Mouse (Mus musculus) mouse embryonic stem cell (cell line): Measurements from ENCODE around the gene Platr17.

ENCODE experiments used
- in situ Hi-C, 2 experiments: fragments of 300-500 bp; cut with MboI; formaldehyde crosslinking; loops; 1 replicate in 1 of 2; 3 replicates in 1 of 2; pipeline ENCODE4 v1.14.3; 2019 to 2020; ENCODE audit warnings: low sequenced_read_pairs in 2 of 2, low pct_unique_long_range_greater_than_20kb in 1 of 2, mixed read lengths in 1 of 2; ENCODE audit not compliant: unreplicated experiment in 1 of 2

The Platr17 gene

DNA sequence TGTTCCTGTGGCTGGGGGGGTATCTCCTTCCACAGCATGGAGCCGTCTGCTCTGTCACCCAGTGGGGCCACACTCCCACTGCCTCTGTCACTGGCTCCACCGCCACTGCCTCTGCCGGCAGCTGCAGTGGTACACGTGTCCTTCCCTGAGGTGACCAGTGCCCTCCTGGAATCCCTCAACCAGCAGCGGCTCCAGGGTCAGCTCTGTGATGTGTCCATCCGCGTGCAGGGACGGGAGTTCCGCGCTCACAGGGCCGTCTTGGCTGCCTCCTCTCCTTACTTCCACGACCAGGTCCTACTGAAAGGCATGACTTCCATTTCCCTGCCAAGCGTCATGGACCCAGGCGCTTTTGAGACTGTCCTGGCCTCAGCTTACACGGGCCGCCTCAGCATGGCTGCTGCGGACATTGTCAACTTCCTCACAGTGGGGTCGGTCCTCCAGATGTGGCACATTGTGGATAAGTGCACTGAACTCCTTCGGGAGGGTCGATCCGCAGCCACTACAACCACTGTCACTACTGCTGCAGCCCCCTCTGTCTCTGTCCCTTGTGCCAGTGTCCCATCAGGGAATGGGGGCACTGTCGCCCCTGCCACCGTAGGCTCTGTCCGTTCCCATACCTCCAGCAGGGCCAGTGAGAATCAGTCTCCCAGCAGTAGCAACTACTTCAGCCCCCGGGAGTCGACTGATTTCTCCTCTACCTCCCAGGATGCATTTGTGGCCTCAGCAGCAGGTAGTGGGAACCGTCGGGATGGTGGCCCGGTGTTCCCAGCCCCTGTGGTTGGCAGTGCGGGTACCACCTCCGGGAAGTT is 12.1 kb downstream of the Platr17 start:
- in situ Hi-C loops = no loop called here

- in situ Hi-C loops = no loop called here
These were observed 12.8 kb downstream of the Platr17 start for GRCm38 (mm10) chr17:33917656-33918292.

- in situ Hi-C loops = no loop called here
These were observed 13.6 kb downstream of the Platr17 start for GRCm38 (mm10) chr17:33918293-33919203.

DNA sequence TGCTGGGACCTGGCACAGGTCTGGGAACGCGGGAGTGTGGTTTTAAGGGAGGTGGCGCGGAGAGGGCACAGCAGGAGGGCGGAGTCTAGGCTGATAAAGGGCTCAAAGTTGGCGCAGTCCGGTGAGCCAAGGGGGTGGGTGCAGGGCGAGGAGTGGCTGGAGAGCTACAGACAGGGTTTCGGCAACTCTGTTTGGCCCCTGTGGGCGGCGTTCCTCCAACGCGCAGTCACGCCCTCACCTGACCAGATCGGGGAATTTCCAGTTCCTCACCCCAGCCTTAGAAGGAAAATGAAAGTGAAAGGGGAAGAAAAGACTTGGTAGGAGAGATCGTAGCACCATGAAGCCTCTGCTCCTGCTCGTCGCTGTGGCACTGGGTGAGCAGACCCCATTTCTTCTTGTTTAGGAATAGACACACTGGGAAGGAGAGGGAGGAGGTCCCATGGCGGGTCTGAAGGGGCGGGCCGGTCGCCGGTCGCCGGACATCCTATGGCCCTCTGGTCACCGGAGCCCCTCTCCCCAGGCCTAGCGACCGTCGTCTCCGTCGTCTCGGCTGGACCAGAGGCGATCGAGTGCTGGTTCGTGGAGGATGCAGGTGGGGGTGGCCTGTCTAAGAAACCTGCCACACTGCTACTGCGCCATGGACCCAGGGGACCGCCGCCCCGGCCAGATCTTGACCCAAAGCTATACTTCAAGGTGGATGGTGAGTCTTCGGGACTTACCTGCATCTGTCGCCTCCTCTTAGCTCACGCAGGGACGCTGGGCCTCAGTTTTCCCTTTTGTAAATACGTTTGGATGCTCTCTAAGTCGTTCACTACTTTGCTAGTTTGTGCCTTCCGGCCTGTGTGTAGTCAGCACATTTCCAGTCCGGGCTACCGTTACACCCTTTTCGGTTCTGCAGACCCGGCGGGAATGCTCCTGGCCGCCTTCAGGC is 14.7 kb downstream of the Platr17 start:
- in situ Hi-C loops = no loop called here

DNA sequence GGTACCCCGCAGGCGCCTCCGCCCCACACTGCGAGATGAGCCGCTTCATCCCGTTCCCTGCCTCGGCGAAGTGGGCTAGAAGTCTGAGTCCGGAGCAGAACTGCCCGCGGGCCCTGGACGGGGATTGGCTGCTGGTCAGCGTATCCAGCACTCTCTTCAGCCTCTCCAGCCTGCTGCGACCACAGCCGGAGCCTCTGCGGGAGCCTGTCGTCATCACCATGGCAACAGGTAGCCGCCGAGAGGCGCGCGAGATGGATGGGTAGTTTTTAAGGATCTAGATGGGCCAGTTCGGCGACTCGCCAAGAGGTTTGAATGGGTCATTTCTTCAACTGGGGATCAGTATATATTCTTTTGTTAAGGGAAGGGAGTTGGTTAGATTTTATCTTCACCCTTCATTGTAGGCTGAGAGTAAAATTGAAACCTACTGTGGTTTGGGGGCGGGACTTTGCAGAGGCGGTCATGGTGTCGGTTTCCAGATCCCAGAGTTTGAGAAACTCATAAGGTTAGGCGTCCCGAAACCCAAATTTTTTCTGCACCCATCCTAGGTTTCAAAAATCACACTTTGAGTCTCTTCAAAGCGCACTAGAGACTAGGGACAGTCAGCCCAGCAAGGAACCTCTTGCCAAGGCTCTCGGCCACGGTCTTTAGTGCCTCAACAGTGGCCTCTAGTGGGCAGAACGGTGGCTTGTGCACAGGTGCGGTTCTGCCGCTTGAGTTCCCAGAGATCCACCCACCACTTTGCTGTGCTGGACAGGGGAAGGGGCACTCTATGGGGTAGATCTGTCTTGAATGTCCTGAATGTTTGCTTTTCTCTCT is 15.6 kb downstream of the Platr17 start:
- in situ Hi-C loops = no loop called here

GRCm38 (mm10) chr17:33921361-33921760 is 16.4 kb downstream of the Platr17 start:
- in situ Hi-C loops = no loop called here

- in situ Hi-C loops = no loop called here
These were observed 19.8 kb downstream of the Platr17 start for GRCm38 (mm10) chr17:33924577-33925283.

- in situ Hi-C loops = no loop called here
These were observed 20.6 kb downstream of the Platr17 start for GRCm38 (mm10) chr17:33925406-33926116.

GRCm38 (mm10) chr17:33926207-33926932 is 21.4 kb downstream of the Platr17 start:
- in situ Hi-C loops = no loop called here

GRCm38 (mm10) chr17:33928251-33928947 is 23.5 kb downstream of the Platr17 start:
- in situ Hi-C loops = no loop called here

DNA sequence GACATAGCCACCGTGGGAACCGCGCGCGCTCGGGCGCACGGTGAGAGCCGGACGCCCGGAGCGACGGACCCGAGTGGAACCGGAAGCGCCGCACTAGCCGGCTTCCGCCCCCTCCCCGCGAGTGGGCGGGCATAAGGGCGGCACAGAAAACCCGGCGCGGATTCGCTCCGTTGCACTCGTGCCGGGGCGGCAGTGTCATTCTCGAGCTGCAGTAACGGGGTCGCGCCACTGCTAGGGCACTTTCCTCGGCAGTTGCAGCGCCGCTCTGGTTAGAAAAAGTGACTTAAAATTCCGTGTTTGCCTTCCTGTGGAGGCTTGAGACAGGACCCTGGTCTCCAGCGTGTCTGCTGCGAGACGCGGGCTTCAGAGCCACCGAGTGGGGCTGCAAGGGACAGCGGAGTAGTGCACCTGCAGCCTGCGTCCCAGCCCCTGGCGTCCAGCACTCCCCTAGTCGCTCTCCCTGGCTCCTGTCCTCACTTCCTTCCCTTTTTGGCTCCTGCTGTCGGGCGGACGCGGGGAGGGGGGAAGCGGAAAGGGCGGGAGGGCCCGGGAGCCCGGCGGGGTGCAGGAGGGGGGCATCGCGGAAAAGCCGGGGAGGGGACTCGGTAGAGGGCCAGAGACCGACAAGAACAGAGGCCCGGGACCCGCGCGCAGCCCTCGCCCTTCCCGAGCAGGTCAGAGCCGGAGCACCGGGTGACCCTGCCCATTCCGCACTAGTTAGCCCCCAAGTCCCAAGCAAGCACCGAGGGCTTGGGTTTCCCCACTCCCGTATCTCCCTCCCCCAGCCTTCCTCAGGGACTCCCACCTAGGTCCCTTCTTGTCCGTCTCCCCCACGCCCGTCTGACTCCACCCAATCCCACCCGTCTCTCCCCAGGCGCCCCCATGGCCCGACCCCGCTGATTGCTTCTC is 24.7 kb downstream of the Platr17 start, which contains the start of gene Rgl2:
Gene Rgl2, plus strand, starts transcription at position 173 of the 909 bp plus-strand sequence.
- in situ Hi-C loops = loop anchor here in 1 of 2 experiments (5.0 kb wide), 1 partner anchor 37 kb away; the partner anchor contains the start of gene Kifc1

GRCm38 (mm10) chr17:33930280-33931158 is 25.6 kb downstream of the Platr17 start:
- in situ Hi-C loops = loop anchor here in 1 of 2 experiments (5.0 kb wide), 1 partner anchor 38 kb away; the partner anchor contains the start of gene Kifc1
